Mouse (Mus musculus): ENCODE measurements at regions not wholly inside any gene's neighbourhood (a gene's known extent, or its start where the extent isn't known, plus 50 kb on each side); places are given as distances from the start of the nearest gene placed in this dataset.

GRCm38 (mm10) chr1:96501007-96501406 lies 371.0 kb downstream of the Slco4c1 start:
- Histone ChIP-seq H3K27me3 (ENCODE audit: control insufficient read depth, insufficient read depth, insufficient read length) (no peaks in the 10 kb centered on the region), H3ac (ENCODE audit: control insufficient read depth, insufficient read length, low read depth) (no peak overlapping the region), H3K79me2 (ENCODE audit: control insufficient read depth, insufficient read depth) (no peaks in the 10 kb centered on the region), H3K4me3 (ENCODE audit: insufficient read depth, poor library complexity, severe bottlenecking) (no peak overlapping the region), H3K36me3 (ENCODE audit: control insufficient read depth, insufficient read depth) (no peaks in the 10 kb centered on the region), H3K79me3 (ENCODE audit: low read depth) (no peaks in the 10 kb centered on the region)
- TF ChIP-seq CTCF (IDR thresholded peaks at IDR 0.05; ENCODE audit: control insufficient read depth, insufficient read depth, insufficient read length) (no peak), MAX (IDR thresholded peaks at IDR 0.05) (no peak), CEBPB (IDR thresholded peaks at IDR 0.05; ENCODE audit: low read depth) (no peak), FOSL1 (IDR thresholded peaks at IDR 0.05; ENCODE audit: insufficient read depth, low read length, poor library complexity, severe bottlenecking) (no peak), MYOD1 (IDR thresholded peaks at IDR 0.05; ENCODE audit: control insufficient read depth, insufficient read length, low read depth) (no peak), MYOG (IDR thresholded peaks at IDR 0.05; ENCODE audit: control insufficient read depth, extremely low read depth, insufficient read length) (no peak), USF1 (IDR thresholded peaks at IDR 0.05; ENCODE audit: low read depth) (no peak)

GRCm38 (mm10) chr1:96482816-96483215 lies 389.2 kb downstream of the Slco4c1 start:
- TF ChIP-seq CEBPB (IDR thresholded peaks at IDR 0.05; ENCODE audit: low read depth) (no peak), MAX (IDR thresholded peaks at IDR 0.05) (no peak), USF1 (IDR thresholded peaks at IDR 0.05; ENCODE audit: low read depth) (no peak), FOSL1 (IDR thresholded peaks at IDR 0.05; ENCODE audit: insufficient read depth, low read length, poor library complexity, severe bottlenecking) (no peak), MYOG (IDR thresholded peaks at IDR 0.05; ENCODE audit: control insufficient read depth, extremely low read depth, insufficient read length) (no peak), CTCF (IDR thresholded peaks at IDR 0.05; ENCODE audit: control insufficient read depth, insufficient read depth, insufficient read length) (no peak), MYOD1 (IDR thresholded peaks at IDR 0.05; ENCODE audit: control insufficient read depth, insufficient read length, low read depth) (no peak)
- H3K27me3 ChIP-seq (ENCODE audit: control insufficient read depth, insufficient read depth, insufficient read length), result no peaks in the 10 kb centered on the region
- H3K79me3 ChIP-seq (ENCODE audit: low read depth), result no peaks in the 10 kb centered on the region
- H3K36me3 ChIP-seq (ENCODE audit: control insufficient read depth, insufficient read depth), result no peaks in the 10 kb centered on the region
- H3K79me2 ChIP-seq (ENCODE audit: control insufficient read depth, insufficient read depth), result no peaks in the 10 kb centered on the region
- no peak overlapping the region for H3K4me3 ChIP-seq (ENCODE audit: insufficient read depth, poor library complexity, severe bottlenecking)
- no peak overlapping the region for H3ac ChIP-seq (ENCODE audit: control insufficient read depth, insufficient read length, low read depth)

DNA sequence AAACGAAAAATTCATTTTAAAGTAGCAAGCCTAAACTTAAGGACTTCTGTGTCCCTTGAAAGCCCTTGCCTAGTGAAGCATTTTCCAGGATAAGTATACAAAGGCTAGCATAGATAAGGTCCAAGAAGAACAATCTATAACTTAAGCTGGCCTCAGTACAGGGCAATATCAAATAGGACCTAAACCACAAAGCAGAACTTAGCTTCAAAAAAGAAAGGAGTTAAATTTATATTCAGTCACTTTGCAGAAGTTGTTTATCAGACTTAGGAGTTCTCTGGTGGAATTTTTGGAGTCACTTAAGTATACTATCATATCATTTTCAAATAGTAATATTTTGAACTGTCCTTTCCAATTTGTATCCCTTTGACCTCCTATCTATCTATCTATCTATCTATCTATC lies 421.1 kb downstream of the Slco4c1 start:
- H3K4me3 ChIP-seq (ENCODE audit: insufficient read depth, poor library complexity, severe bottlenecking), result no peak overlapping the region
- TF ChIP-seq MYOD1 (IDR thresholded peaks at IDR 0.05; ENCODE audit: control insufficient read depth, insufficient read length, low read depth) (no peak), MYOG (IDR thresholded peaks at IDR 0.05; ENCODE audit: control insufficient read depth, extremely low read depth, insufficient read length) (no peak), CTCF (IDR thresholded peaks at IDR 0.05; ENCODE audit: control insufficient read depth, insufficient read depth, insufficient read length) (no peak), USF1 (IDR thresholded peaks at IDR 0.05; ENCODE audit: low read depth) (no peak), MAX (IDR thresholded peaks at IDR 0.05) (no peak)
- H3K27me3 ChIP-seq (ENCODE audit: control insufficient read depth, insufficient read depth, insufficient read length), result no peaks in the 10 kb centered on the region
- no peak overlapping the region for H3ac ChIP-seq (ENCODE audit: control insufficient read depth, insufficient read length, low read depth)
- H3K79me3 ChIP-seq (ENCODE audit: low read depth), result no peaks in the 10 kb centered on the region
- H3K79me2 ChIP-seq (ENCODE audit: control insufficient read depth, insufficient read depth), result no peaks in the 10 kb centered on the region
- no peaks in the 10 kb centered on the region for H3K36me3 ChIP-seq (ENCODE audit: control insufficient read depth, insufficient read depth)

DNA sequence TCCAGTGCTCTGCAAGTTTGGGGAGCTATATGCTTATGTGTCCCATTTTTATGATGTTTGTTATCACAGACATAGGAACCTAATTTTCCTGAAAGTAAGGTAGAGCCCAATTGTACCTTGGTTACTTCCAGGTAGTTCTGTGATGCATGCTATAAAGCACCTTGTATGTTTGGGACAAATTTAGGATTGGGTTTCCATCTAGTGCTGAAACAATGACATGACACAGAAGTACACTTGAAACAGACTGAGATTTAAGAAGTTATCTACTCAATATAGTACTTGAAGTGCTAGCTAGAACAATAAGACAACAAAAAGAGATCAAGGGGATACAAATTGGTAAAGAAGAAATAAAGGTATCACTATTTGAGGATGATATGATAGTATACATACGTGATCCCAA lies 426.8 kb downstream of the Slco4c1 start:
- no peaks in the 10 kb centered on the region for H3K79me2 ChIP-seq (ENCODE audit: control insufficient read depth, insufficient read depth)
- H3K27me3 ChIP-seq (ENCODE audit: control insufficient read depth, insufficient read depth, insufficient read length), result no peaks in the 10 kb centered on the region
- no peak for TF ChIP-seq MYOG (IDR thresholded peaks at IDR 0.05; ENCODE audit: control insufficient read depth, extremely low read depth, insufficient read length)
- no peak for TF ChIP-seq MYOD1 (IDR thresholded peaks at IDR 0.05; ENCODE audit: control insufficient read depth, insufficient read length, low read depth)
- no peak for TF ChIP-seq FOSL1 (IDR thresholded peaks at IDR 0.05; ENCODE audit: insufficient read depth, low read length, poor library complexity, severe bottlenecking)
- no peak for TF ChIP-seq USF1 (IDR thresholded peaks at IDR 0.05; ENCODE audit: low read depth)
- no peak for TF ChIP-seq CEBPB (IDR thresholded peaks at IDR 0.05; ENCODE audit: low read depth)
- TF ChIP-seq MAX (IDR thresholded peaks at IDR 0.05), result no peak
- no peak for TF ChIP-seq CTCF (IDR thresholded peaks at IDR 0.05; ENCODE audit: control insufficient read depth, insufficient read depth, insufficient read length)
- H3K4me3 ChIP-seq (ENCODE audit: insufficient read depth, poor library complexity, severe bottlenecking), result no peak overlapping the region
- no peaks in the 10 kb centered on the region for H3K79me3 ChIP-seq (ENCODE audit: low read depth)
- no peaks in the 10 kb centered on the region for H3K36me3 ChIP-seq (ENCODE audit: control insufficient read depth, insufficient read depth)
- no peak overlapping the region for H3ac ChIP-seq (ENCODE audit: control insufficient read depth, insufficient read length, low read depth)

GRCm38 (mm10) chr1:96433057-96433456 lies 438.9 kb downstream of the Slco4c1 start:
- Histone ChIP-seq H3ac (ENCODE audit: control insufficient read depth, insufficient read length, low read depth) (no peak overlapping the region), H3K79me3 (ENCODE audit: low read depth) (no peaks in the 10 kb centered on the region)
- TF ChIP-seq FOSL1 (IDR thresholded peaks at IDR 0.05; ENCODE audit: insufficient read depth, low read length, poor library complexity, severe bottlenecking) (no peak), CEBPB (IDR thresholded peaks at IDR 0.05; ENCODE audit: low read depth) (no peak), CTCF (IDR thresholded peaks at IDR 0.05; ENCODE audit: control insufficient read depth, insufficient read depth, insufficient read length) (no peak), USF1 (IDR thresholded peaks at IDR 0.05; ENCODE audit: low read depth) (no peak), MYOD1 (IDR thresholded peaks at IDR 0.05; ENCODE audit: control insufficient read depth, insufficient read length, low read depth) (no peak)

DNA sequence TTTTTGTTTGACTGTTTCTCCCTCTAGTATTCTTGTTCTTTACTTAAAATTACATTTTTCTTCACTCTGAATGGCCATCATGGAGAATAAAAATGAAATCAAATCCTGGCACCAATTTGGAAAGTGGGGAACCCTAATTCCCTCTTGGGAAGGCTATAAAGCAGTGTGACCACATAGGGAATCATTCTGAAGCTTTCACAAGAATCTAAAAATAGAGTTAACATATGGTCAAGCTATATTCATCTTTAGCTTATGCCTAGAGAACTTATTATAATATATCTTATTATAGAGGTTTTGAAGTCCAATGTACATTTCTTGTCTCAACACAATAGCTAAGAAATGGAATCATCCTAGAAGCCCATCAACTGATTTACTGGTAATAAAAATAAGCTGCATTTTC lies 448.5 kb downstream of the Slco4c1 start:
- Histone ChIP-seq H3K4me3 (ENCODE audit: insufficient read depth, poor library complexity, severe bottlenecking) (no peak overlapping the region), H3K79me2 (ENCODE audit: control insufficient read depth, insufficient read depth) (no peaks in the 10 kb centered on the region), H3ac (ENCODE audit: control insufficient read depth, insufficient read length, low read depth) (no peak overlapping the region), H3K79me3 (ENCODE audit: low read depth) (no peaks in the 10 kb centered on the region), H3K36me3 (ENCODE audit: control insufficient read depth, insufficient read depth) (no peaks in the 10 kb centered on the region), H3K27me3 (ENCODE audit: control insufficient read depth, insufficient read depth, insufficient read length) (no peaks in the 10 kb centered on the region)
- TF ChIP-seq USF1 (IDR thresholded peaks at IDR 0.05; ENCODE audit: low read depth) (no peak), CEBPB (IDR thresholded peaks at IDR 0.05; ENCODE audit: low read depth) (no peak)

More at GRCm38 (mm10) chr1:96433057-96433456, 438.9 kb downstream of the Slco4c1 start:
- H3K79me2 ChIP-seq (ENCODE audit: control insufficient read depth, insufficient read depth), result no peaks in the 10 kb centered on the region
- H3K27me3 ChIP-seq (ENCODE audit: control insufficient read depth, insufficient read depth, insufficient read length), result no peaks in the 10 kb centered on the region
- no peak overlapping the region for H3K4me3 ChIP-seq (ENCODE audit: insufficient read depth, poor library complexity, severe bottlenecking)
- no peaks in the 10 kb centered on the region for H3K36me3 ChIP-seq (ENCODE audit: control insufficient read depth, insufficient read depth)
